10 mouse cellular contexts compared by ENCODE assay signal in the genomic region with DNA sequence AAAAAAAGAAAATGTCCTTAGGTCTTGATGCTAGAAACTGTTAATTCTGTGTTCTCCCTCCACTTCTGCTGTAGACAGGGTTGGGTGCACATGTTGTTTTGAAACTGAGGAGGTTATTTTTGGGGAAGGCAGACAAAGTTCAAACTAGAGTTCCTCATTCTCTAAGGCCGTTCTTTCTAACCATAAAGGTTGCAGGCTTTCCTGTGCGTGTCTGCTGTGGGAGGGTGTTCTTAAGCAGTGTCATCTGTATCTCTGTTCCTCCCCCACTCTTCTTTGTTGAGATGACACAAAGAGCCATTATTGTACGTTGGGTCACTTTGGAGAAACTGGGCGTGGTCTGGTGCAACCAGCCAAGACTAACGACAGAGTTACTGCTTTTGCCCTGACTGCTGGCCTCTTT.
DNase-seq lines count a peak whose midpoint lies in the region; ATAC-seq and TF ChIP-seq lines count a peak whose summit lies in the region.
"Had no signal": no experiment of that assay in that cellular context is flagged by ENCODE, and none has a peak within 500 bp of the region (broad histone marks: within the 10 kb centered on the region; RNA-seq: fewer than 3 reads in every experiment).

No protein-coding gene starts in this region.

- DNase-seq in adrenal gland, postnatal 14 days: peak; percentile 4
- no peak for DNase-seq in adrenal gland, postnatal 10 days
- peak; percentile 4 for DNase-seq in lung, embryonic 14.5 days
- no peak for DNase-seq in lung, adult 2 months
- DNase-seq in spleen, adult 2 months (ENCODE audit: low read depth in 1 of 2, low spot score in 2 of 2): peak; percentile 41 to 81
- no peak for DNase-seq in cerebellum, adult 8-10 months
- DNase-seq in frontal cortex, postnatal 10 days (ENCODE audit: low spot score in 2 of 2): no peak

- H3K4me3 ChIP-seq in lung, embryonic 14.5 days (ENCODE audit: low read depth, low read length): no peak overlapping the region
- H3K4me3 ChIP-seq in lung, adult 2 months (replicated peaks; ENCODE audit: extremely low read depth, low read depth, low read length): no peak overlapping the region
- H3K4me3 ChIP-seq in liver, embryonic 15.5 days (replicated peaks): no peak overlapping the region
- no peak overlapping the region for H3K4me3 ChIP-seq in spleen, adult 2 months (ENCODE audit: extremely low read depth, insufficient read depth, insufficient read length)
- H3K4me3 ChIP-seq: hindbrain, embryonic 15.5 days had no signal

- TF ChIP-seq POLR2A in lung, adult 2 months (IDR thresholded peaks at IDR 0.05; ENCODE audit: borderline replicate concordance, extremely low read depth, low read depth, low read length): no peak
- no peak for TF ChIP-seq POLR2A in spleen, adult 2 months (IDR thresholded peaks at IDR 0.05; ENCODE audit: low read depth, low read length)

- H3K36me3 ChIP-seq in lung, embryonic 14.5 days (ENCODE audit: insufficient read depth): no peaks in the 10 kb centered on the region
- H3K36me3 ChIP-seq in liver, embryonic 15.5 days (replicated peaks): no peaks in the 10 kb centered on the region
- H3K36me3 ChIP-seq in spleen, adult 2 months (ENCODE audit: control insufficient read depth, insufficient read depth, low read length): no peaks in the 10 kb centered on the region
- H3K36me3 ChIP-seq: hindbrain, embryonic 15.5 days had no signal

- H3K27ac ChIP-seq in lung, embryonic 14.5 days (ENCODE audit: low read depth): no peak overlapping the region
- no peak overlapping the region for H3K27ac ChIP-seq in liver, embryonic 15.5 days (replicated peaks)
- H3K27ac ChIP-seq in spleen, adult 2 months (ENCODE audit: insufficient read depth, low read length): peak overlapping the region; percentile 85; the same call in 1 of the 2 replicates
- H3K27ac ChIP-seq: hindbrain, embryonic 15.5 days; stomach, postnatal 0 days had no signal

- H3K4me1 ChIP-seq in lung, embryonic 14.5 days (ENCODE audit: insufficient read depth): no peaks in the 10 kb centered on the region
- no peaks in the 10 kb centered on the region for H3K4me1 ChIP-seq in lung, adult 2 months (ENCODE audit: control insufficient read depth, insufficient read depth, low read length)
- no peaks in the 10 kb centered on the region for H3K4me1 ChIP-seq in liver, embryonic 15.5 days (replicated peaks)
- H3K4me1 ChIP-seq in spleen, adult 2 months (ENCODE audit: control insufficient read depth, insufficient read depth, insufficient read length): peaks cover 5% of the 10 kb centered on the region; the same call in 1 of the 2 replicates
- H3K4me1 ChIP-seq: hindbrain, embryonic 15.5 days had no signal

- no peak overlapping the region for H3K4me2 ChIP-seq in lung, embryonic 14.5 days
- no peak overlapping the region for H3K4me2 ChIP-seq in liver, embryonic 15.5 days
- H3K4me2 ChIP-seq: hindbrain, embryonic 15.5 days had no signal

- 68% methylated on average over 5 of the region's 5 CpGs for WGBS in lung, embryonic 14.5 days
- WGBS in lung, adult 2 months: 59% methylated on average over 5 of the region's 5 CpGs
- WGBS in liver, embryonic 15.5 days (ENCODE audit: insufficient replicate concordance): 26% methylated on average over 5 of the region's 5 CpGs
- 27% methylated on average over 5 of the region's 5 CpGs for whole genome bisulfite sequencing in spleen, adult 2 months

- no peak for TF ChIP-seq CTCF in lung, embryonic 14.5 days (IDR thresholded peaks at IDR 0.05; ENCODE audit: low read depth)
- TF ChIP-seq CTCF in lung, adult 2 months (IDR thresholded peaks at IDR 0.05; ENCODE audit: insufficient read depth, low read length): no peak
- TF ChIP-seq CTCF in spleen, adult 2 months (IDR thresholded peaks at IDR 0.05; ENCODE audit: extremely low read depth, insufficient read depth, insufficient read length, insufficient replicate concordance): no peak

- no peak for ATAC-seq in lung, embryonic 14.5 days (ENCODE audit: insufficient read depth)
- peak; percentile 63 for ATAC-seq in liver, embryonic 15.5 days (ENCODE audit: insufficient read depth)

- no peaks in the 10 kb centered on the region for H3K27me3 ChIP-seq in lung, embryonic 14.5 days (ENCODE audit: insufficient read depth, low read length)
- no peaks in the 10 kb centered on the region for H3K27me3 ChIP-seq in liver, embryonic 15.5 days
- no peaks in the 10 kb centered on the region for H3K27me3 ChIP-seq in spleen, adult 2 months (ENCODE audit: control insufficient read depth, insufficient read depth, low read length)
- H3K27me3 ChIP-seq: hindbrain, embryonic 15.5 days had no signal

- no peak overlapping the region for H3K9ac ChIP-seq in lung, embryonic 14.5 days
- H3K9ac ChIP-seq in liver, embryonic 15.5 days: no peak overlapping the region
- H3K9ac ChIP-seq: hindbrain, embryonic 15.5 days had no signal

- H3K9me3 ChIP-seq in lung, embryonic 14.5 days (ENCODE audit: low read depth, low read length): no peaks in the 10 kb centered on the region
- H3K9me3 ChIP-seq in liver, embryonic 15.5 days (replicated peaks): no peaks in the 10 kb centered on the region
- H3K9me3 ChIP-seq: hindbrain, embryonic 15.5 days had no signal

Comparison
In these comparisons a context has a peak if more than half of its experiments do, and no peak if none do; other contexts are left out.
1. DNase-seq: peak in adrenal gland, postnatal 14 days (single experiment), lung, embryonic 14.5 days (single experiment) and spleen, adult 2 months (2 of 2); none in adrenal gland, postnatal 10 days (single experiment), lung, adult 2 months (single experiment), cerebellum, adult 8-10 months (single experiment) and frontal cortex, postnatal 10 days (0 of 2).